Mouse (Mus musculus): ENCODE measurements at regions not wholly inside any gene's neighbourhood (a gene's known extent, or its start where the extent isn't known, plus 50 kb on each side); places are given as distances from the start of the nearest gene placed in this dataset.
A peak's percentile ranks its signal among the peaks of the same experiment; 100 is the strongest.

DNA sequence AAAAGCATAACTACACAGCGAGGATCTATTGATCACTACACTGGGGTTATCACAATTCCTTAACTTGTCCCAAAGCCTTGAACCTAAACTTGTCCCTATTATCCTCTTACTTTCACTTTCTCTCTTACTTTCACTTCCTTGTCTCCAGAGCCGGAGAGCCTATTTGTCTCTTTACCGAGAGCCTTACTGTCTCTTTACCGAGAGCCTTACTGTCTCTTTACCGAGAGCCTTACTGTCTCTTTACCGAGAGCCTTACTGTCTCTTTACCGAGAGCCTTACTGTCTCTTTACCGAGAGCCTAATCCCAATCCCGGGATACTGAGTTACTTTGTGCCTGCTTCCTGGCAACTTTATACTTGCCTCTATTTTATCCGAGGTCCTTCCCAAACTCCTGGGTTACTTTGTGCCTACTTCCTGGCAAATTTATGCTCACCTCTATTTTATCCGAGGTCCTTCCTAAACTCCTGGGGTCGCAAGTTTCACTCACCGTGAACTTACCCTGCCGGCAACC is 335.3 kb upstream of the Ccng1 start:
- DNase-seq (ENCODE audit: low spot score in 2 of 2), result peak; percentile 3 to 12

DNA sequence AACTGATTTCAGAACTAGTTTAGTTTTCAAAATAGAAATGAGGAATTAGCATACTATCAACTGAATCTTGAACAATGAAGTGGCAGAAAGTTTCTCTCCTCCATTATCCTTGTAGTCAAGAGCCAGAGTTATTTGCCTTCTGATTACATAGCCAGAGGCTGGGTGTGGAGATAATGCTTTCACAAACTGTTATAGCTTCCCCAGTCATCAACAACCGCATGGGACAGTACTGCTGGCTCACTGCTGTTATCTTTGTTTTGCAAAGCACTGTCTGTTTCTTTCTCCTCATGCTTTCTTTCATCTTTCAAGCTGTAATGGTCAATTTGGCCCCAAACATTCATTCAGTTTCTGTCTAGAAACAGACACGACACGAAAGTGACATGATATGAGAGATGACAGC is 308.5 kb upstream of the Ccng1 start:
- DNase-seq (ENCODE audit: low spot score in 2 of 2), result no peak

DNA sequence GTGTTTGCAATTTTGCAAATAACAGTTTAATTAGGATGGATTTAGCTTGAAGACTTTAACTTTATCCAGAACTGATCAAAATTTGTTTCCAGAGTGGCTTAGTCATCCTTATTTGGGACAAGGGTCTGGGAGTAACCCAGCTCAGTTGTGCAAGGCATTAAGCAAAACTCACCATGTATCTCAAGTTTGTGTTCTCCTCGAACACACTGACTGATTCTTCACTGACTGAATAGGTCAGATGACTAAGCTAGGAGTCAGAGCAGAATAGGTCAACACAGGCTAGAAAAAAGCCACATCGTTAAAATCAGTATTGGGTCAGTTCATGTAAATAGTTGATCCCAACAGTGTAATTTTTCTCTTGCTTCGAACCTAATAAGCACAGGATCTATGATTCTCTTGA is 302.7 kb upstream of the Ccng1 start:
- no peak for DNase-seq (ENCODE audit: low spot score in 2 of 2)

- DNase-seq (ENCODE audit: low spot score in 2 of 2), result no peak
Measured at GRCm38 (mm10) chr11:41030018-41030417, 274.9 kb upstream of the Ccng1 start.

- no peak for DNase-seq (ENCODE audit: low spot score in 2 of 2)
Measured at GRCm38 (mm10) chr11:41010096-41010495, 255.0 kb upstream of the Ccng1 start.

- no peak for DNase-seq (ENCODE audit: low spot score in 2 of 2)
Measured at GRCm38 (mm10) chr11:40972806-40973205, 217.7 kb upstream of the Ccng1 start.

GRCm38 (mm10) chr11:40927168-40927567 is 172.1 kb upstream of the Ccng1 start:
- DNase-seq (ENCODE audit: low spot score in 2 of 2), result peak; percentile 76 to 81

GRCm38 (mm10) chr11:40891485-40891884 is 136.4 kb upstream of the Ccng1 start:
- no peak for DNase-seq (ENCODE audit: low spot score in 2 of 2)

GRCm38 (mm10) chr11:40884509-40884908 is 129.4 kb upstream of the Ccng1 start:
- no peak for DNase-seq (ENCODE audit: low spot score in 2 of 2)

DNA sequence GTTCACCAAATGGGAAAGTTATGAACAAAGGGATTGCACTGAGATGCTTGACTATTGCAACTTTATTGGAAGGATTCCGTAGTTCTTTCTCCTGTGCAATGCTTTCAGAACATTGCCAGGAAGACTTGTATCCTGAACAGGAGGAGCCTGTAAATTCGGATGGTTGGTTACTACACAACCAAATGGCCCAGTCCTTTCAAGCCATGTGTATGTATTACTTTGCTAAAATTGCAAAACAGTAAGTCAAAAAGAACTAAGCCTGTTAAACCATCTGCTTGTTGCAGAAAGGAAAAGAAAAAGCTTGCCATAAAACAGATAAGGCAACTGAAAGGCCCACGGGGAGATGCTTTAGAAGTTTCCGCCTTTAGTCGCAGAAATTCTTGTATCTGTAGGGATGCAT is 124.5 kb upstream of the Ccng1 start:
- no peak for DNase-seq (ENCODE audit: low spot score in 2 of 2)

- no peak for DNase-seq (ENCODE audit: low spot score in 2 of 2)
Measured at GRCm38 (mm10) chr11:40873002-40873401, 117.9 kb upstream of the Ccng1 start.

GRCm38 (mm10) chr11:40865694-40866093 is 110.6 kb upstream of the Ccng1 start:
- peak; percentile 77 to 82 for DNase-seq (ENCODE audit: low spot score in 2 of 2)

- DNase-seq (ENCODE audit: low spot score in 2 of 2), result no peak
Measured at GRCm38 (mm10) chr11:40851361-40851760, 96.2 kb upstream of the Ccng1 start.

GRCm38 (mm10) chr11:40850652-40851092 is 95.6 kb upstream of the Ccng1 start:
- DNase-seq (ENCODE audit: low spot score in 2 of 2), result no peak

- DNase-seq (ENCODE audit: low spot score in 2 of 2), result no peak
Measured at GRCm38 (mm10) chr11:40846586-40846985, 91.5 kb upstream of the Ccng1 start.

DNA sequence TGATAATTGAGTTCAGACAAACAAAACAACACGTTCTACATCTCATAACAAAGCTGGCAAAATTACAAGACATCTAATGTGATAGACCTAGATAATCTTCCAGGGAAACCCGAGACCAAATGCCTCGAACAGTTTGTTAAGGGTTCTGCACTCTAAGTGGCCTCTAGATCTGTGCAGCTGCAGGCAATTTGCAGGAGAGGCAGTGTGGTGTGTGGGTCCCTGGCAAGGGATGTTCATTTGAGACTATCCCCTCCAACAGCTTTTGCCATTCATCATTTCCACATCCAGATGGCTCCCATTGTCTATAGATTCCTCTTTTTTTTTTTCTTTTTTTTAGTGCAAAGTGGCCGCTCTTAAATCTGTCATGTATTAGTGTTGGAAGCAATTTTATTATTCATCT is 80.3 kb upstream of the Ccng1 start:
- no peak for DNase-seq (ENCODE audit: low spot score in 2 of 2)

All from layer of hippocampus, postnatal 10 days (tissue).